Mouse (Mus musculus) testis, postnatal 10 days (tissue): ENCODE measurements around the gene Col12a1.
"Not testable (repeated sequence)": the region's sequence is repeated elsewhere in the genome, so short reads cannot be mapped to it uniquely, and the experiment has no call there.

Experiments used
- DNase-seq: peaks from one replicate; pipeline ENCODE4 v3.0.0; 2021; ENCODE audit warnings: low spot score

The Col12a1 gene

GRCm38 (mm10) chr9:79689771-79690535 lies 28.7 kb downstream of the Col12a1 start:
- DNase-seq = no peak

- no peak for DNase-seq
These were observed 29.3 kb downstream of the Col12a1 start for GRCm38 (mm10) chr9:79689342-79689741.

GRCm38 (mm10) chr9:79687227-79687626 lies 31.4 kb downstream of the Col12a1 start:
- DNase-seq = no peak

- no peak for DNase-seq
These were observed 32.6 kb downstream of the Col12a1 start for GRCm38 (mm10) chr9:79686049-79686448.

- DNase-seq = no peak
These were observed 38.0 kb downstream of the Col12a1 start for GRCm38 (mm10) chr9:79680453-79681240.

- not testable (repeated sequence) for DNase-seq
These were observed 49.8 kb downstream of the Col12a1 start for GRCm38 (mm10) chr9:79668806-79669205.

- no peak for DNase-seq
These were observed 65.1 kb downstream of the Col12a1 start for GRCm38 (mm10) chr9:79653327-79654150.

GRCm38 (mm10) chr9:79648587-79648986 lies 70.0 kb downstream of the Col12a1 start:
- no peak for DNase-seq

- no peak for DNase-seq
These were observed 72.9 kb downstream of the Col12a1 start for GRCm38 (mm10) chr9:79645757-79646156.

GRCm38 (mm10) chr9:79639430-79640090 lies 79.1 kb downstream of the Col12a1 start:
- DNase-seq = no peak

GRCm38 (mm10) chr9:79637879-79638278 lies 80.8 kb downstream of the Col12a1 start:
- no peak for DNase-seq

- no peak for DNase-seq
These were observed 84.6 kb downstream of the Col12a1 start for GRCm38 (mm10) chr9:79634076-79634475.

- no peak for DNase-seq
These were observed 87.4 kb downstream of the Col12a1 start for GRCm38 (mm10) chr9:79631186-79631585.

GRCm38 (mm10) chr9:79618839-79619597 lies 99.6 kb downstream of the Col12a1 start:
- no peak for DNase-seq

GRCm38 (mm10) chr9:79617336-79617735 lies 101.3 kb downstream of the Col12a1 start:
- no peak for DNase-seq

- no peak for DNase-seq
These were observed 102.6 kb downstream of the Col12a1 start for GRCm38 (mm10) chr9:79616040-79616439.

- DNase-seq = no peak
These were observed 108.3 kb downstream of the Col12a1 start for GRCm38 (mm10) chr9:79610286-79610685.

- DNase-seq = no peak
These were observed 109.0 kb downstream of the Col12a1 start for GRCm38 (mm10) chr9:79609661-79610060.

GRCm38 (mm10) chr9:79608795-79609194 lies 109.8 kb downstream of the Col12a1 start:
- no peak for DNase-seq

- DNase-seq = no peak
These were observed 110.5 kb downstream of the Col12a1 start for GRCm38 (mm10) chr9:79608062-79608531.

GRCm38 (mm10) chr9:79606122-79606521 lies 112.5 kb downstream of the Col12a1 start:
- no peak for DNase-seq
